18 mouse cellular contexts compared by ENCODE assay signal in the genomic region with DNA sequence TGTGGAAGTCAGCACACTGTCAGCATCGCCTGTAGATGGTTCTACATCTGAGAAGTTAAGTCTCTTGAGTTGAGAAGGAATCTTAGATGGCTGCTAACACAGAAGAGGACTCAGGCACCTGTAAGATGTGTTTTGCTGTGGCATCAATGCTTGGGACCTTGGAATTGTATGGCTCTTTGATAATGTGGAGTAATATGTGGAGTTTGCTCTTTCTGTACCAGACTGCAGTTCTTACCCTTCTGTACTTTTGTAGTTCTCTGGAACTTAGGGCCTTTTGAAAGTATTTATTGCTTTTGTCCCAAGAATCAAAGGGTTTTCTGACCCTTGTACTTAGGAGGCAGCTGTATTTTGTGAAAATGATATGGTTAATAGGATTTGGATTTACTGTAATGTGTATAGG.
"Had no signal": no experiment of that assay in that cellular context is flagged by ENCODE, and none has a peak within 500 bp of the region (broad histone marks: within the 10 kb centered on the region; RNA-seq: fewer than 3 reads in every experiment).

No protein-coding gene starts in this region.

- H3K27ac ChIP-seq: hindbrain, embryonic 15.5 days; limb, embryonic 12.5 days; limb, embryonic 15.5 days; liver, embryonic 14.5 days; midbrain, embryonic 10.5 days; neural tube, embryonic 12.5 days; neural tube, embryonic 15.5 days had no signal

- H3K4me1 ChIP-seq: midbrain, embryonic 10.5 days; neural tube, embryonic 12.5 days had no signal

- H3K9me3 ChIP-seq: hindbrain, embryonic 15.5 days; limb, embryonic 12.5 days; limb, embryonic 15.5 days; megakaryocyte, embryonic 14.5 days; midbrain, embryonic 10.5 days; neural tube, embryonic 12.5 days; neural tube, embryonic 15.5 days had no signal

- H3K36me3 ChIP-seq: hindbrain, embryonic 15.5 days; limb, embryonic 12.5 days; neural tube, embryonic 12.5 days; neural tube, embryonic 15.5 days had no signal

- H3K4me3 ChIP-seq: hindbrain, embryonic 15.5 days; limb, embryonic 12.5 days; limb, embryonic 15.5 days; megakaryocyte, embryonic 14.5 days; midbrain, embryonic 10.5 days; neural tube, embryonic 12.5 days; neural tube, embryonic 15.5 days had no signal

- DNase-seq: left cerebral cortex, postnatal 4 days; liver, postnatal 0 days; lung, embryonic 14.5 days; lung, postnatal 36 days; midbrain, embryonic 14.5 days; right cerebral cortex, postnatal 25 days; thymus, adult 18-20 months; thymus, postnatal 36 days had no signal

- H3K9ac ChIP-seq: hindbrain, embryonic 15.5 days; limb, embryonic 12.5 days; limb, embryonic 15.5 days; liver, embryonic 14.5 days; liver, postnatal 0 days; lung, embryonic 14.5 days; neural tube, embryonic 12.5 days; neural tube, embryonic 15.5 days had no signal

- H3K4me2 ChIP-seq: hindbrain, embryonic 15.5 days; limb, embryonic 12.5 days; limb, embryonic 15.5 days; liver, embryonic 11.5 days; lung, embryonic 14.5 days; neural tube, embryonic 12.5 days; neural tube, embryonic 15.5 days had no signal

- H3K27me3 ChIP-seq: hindbrain, embryonic 15.5 days; limb, embryonic 12.5 days; limb, embryonic 15.5 days; megakaryocyte, embryonic 14.5 days; neural tube, embryonic 12.5 days; neural tube, embryonic 15.5 days had no signal

- ATAC-seq: liver, postnatal 0 days; lung, postnatal 0 days had no signal
